Mouse (Mus musculus) liver, embryonic 16.5 days (tissue): Measurements from ENCODE around the gene Gpr39. TPM values are rescaled to one million over a fixed set of nuclear protein-coding genes. Genes with fewer than 3 reads are reported as not detected.

Experiments used
- ATAC-seq: fragments of 200-750 bp; cut with Nextera tagmentation; 2 replicates; pipeline ENCODE4 v1.8.0; 2017; ENCODE audit warnings: low read depth, mild to moderate bottlenecking, moderate number of reproducible peaks, moderate library complexity
- H3K27ac ChIP-seq: fragments of 300-500 bp; sonication (generic); 2 replicates; pipeline ENCODE4 v1.5.1; 2014; ENCODE audit warnings: mild to moderate bottlenecking, low read length
- H3K27me3 ChIP-seq: fragments of 300-500 bp; sonication (generic); 2 replicates; pipeline ENCODE4 v1.6.1; 2014; ENCODE audit warnings: low read depth, low read length, mixed read lengths; ENCODE audit not compliant: control insufficient read depth, insufficient read depth
- H3K36me3 ChIP-seq: fragments of 300-500 bp; sonication (generic); 2 replicates; pipeline ENCODE4 v1.6.1; 2014; ENCODE audit warnings: mild to moderate bottlenecking; ENCODE audit not compliant: control insufficient read depth, insufficient read depth
- H3K4me1 ChIP-seq: fragments of 300-500 bp; sonication (generic); 2 replicates; pipeline ENCODE4 v1.6.1; 2014; ENCODE audit warnings: low read depth, low read length, mixed read lengths; ENCODE audit not compliant: control insufficient read depth
- H3K4me2 ChIP-seq: fragments of 300-500 bp; sonication (generic); 2 replicates; pipeline ENCODE4 v1.6.1; 2014; ENCODE audit warnings: low read depth, low read length, mixed read lengths
- H3K4me3 ChIP-seq: fragments of 300-500 bp; sonication (generic); 2 replicates; pipeline ENCODE4 v1.5.1; 2014; ENCODE audit warnings: low read depth, mild to moderate bottlenecking, low read length
- H3K9ac ChIP-seq: fragments of 300-500 bp; sonication (generic); 2 replicates; pipeline ENCODE4 v1.6.1; 2014; ENCODE audit warnings: low read depth, low read length
- H3K9me3 ChIP-seq: fragments of 300-500 bp; sonication (generic); replicated peaks from 2 replicates; pipeline ENCODE4 v1.6.1; 2016; ENCODE audit warnings: low read length; ENCODE audit not compliant: control insufficient read depth
- WGBS: fragments of 180-500 bp; shearing (Covaris S2); extraction: QIAGEN DNeasy Blood & Tissue Kit; methylation state at CpG from one replicate; pipeline ENCODE4 v1.1.7; 2014; ENCODE audit not compliant: insufficient replicate concordance; 5-methylcytosine and 5-hydroxymethylcytosine counted together
- polyA plus RNA-seq: library from polyadenylated mRNA; unstranded; fragments of >200 nt; fragmentation: Nextera tagmentation; extraction: Ambion mirVana; gene quantifications from 2 replicates; pipeline ENCODE4 v1.2.1, GENCODE M21; 2015

The Gpr39 gene
- polyA plus RNA-seq, 1 experiment from 2014 or later, result 3.5 TPM

- no peak overlapping the region for H3K9ac ChIP-seq
- H3K4me2 ChIP-seq, result no peak overlapping the region
- no peak overlapping the region for H3K27ac ChIP-seq
- no peaks in the 10 kb centered on the region for H3K9me3 ChIP-seq
- no peaks in the 10 kb centered on the region for H3K4me1 ChIP-seq
- no peaks in the 10 kb centered on the region for H3K27me3 ChIP-seq
- ATAC-seq, result no peak
- H3K36me3 ChIP-seq, result no peaks in the 10 kb centered on the region
- no peak overlapping the region for H3K4me3 ChIP-seq
- 72% methylated on average over 4 of the region's 4 CpGs for WGBS
Measured at GRCm38 (mm10) chr1:125660901-125661300, 15.9 kb upstream of the Gpr39 start.

DNA sequence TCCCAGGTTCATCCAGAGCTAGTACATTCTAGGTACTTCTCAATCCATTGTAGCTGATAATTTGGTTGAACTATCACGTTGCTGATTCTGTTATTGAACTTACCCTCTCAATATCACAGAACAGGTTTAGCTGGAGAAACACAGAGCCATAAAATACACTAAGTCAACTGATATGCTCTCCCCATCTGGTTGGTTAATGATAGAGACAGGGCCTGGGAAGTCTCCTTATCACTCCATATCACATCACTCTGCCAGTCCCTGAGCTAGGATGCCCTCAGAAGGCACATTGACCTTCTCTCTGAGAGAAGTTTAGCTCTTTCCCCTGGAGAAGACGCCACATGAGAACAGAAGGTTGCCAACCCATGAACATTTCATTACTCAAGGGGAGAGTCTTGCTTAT is 14.7 kb upstream of the Gpr39 start:
- ATAC-seq, result no peak

DNA sequence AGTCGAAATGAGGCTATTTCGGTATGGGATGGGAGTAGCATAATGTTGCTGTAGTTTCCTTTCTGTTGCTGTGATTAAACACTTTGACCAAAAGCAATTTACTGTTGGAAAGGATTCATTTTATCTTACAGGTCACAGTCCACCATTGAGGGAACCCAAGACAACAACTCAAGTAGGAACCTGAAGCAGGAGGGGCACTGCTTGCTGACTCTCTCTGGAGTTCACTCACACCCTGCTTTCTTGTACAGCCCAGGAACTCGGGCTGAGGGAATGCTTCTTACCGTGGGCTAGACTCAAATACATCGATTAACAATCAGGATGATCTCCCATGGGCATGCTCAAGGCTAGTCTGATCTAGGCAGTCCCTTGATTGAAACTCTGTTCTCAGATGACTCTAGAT is 14.1 kb upstream of the Gpr39 start:
- Histone ChIP-seq H3K27me3 (no peaks in the 10 kb centered on the region), H3K36me3 (no peaks in the 10 kb centered on the region), H3K4me3 (no peak overlapping the region), H3K9ac (no peak overlapping the region), H3K27ac (no peak overlapping the region), H3K9me3 (no peaks in the 10 kb centered on the region), H3K4me2 (no peak overlapping the region), H3K4me1 (no peaks in the 10 kb centered on the region)
- 38% methylated on average over 5 of the region's 5 CpGs for WGBS
- ATAC-seq, result no peak

More for the DNA sequence above, 14.7 kb upstream of the Gpr39 start:
- H3K36me3 ChIP-seq, result no peaks in the 10 kb centered on the region
- no peaks in the 10 kb centered on the region for H3K4me1 ChIP-seq
- WGBS, result 52% methylated on average over 2 of the region's 2 CpGs
- H3K4me2 ChIP-seq, result no peak overlapping the region
- no peaks in the 10 kb centered on the region for H3K27me3 ChIP-seq
- H3K9me3 ChIP-seq, result no peaks in the 10 kb centered on the region
- H3K27ac ChIP-seq, result no peak overlapping the region
- no peak overlapping the region for H3K4me3 ChIP-seq
- no peak overlapping the region for H3K9ac ChIP-seq

GRCm38 (mm10) chr1:125663104-125663503 is 13.7 kb upstream of the Gpr39 start:
- no peak overlapping the region for H3K27ac ChIP-seq
- no peaks in the 10 kb centered on the region for H3K4me1 ChIP-seq
- no peak overlapping the region for H3K4me3 ChIP-seq
- H3K9me3 ChIP-seq, result no peaks in the 10 kb centered on the region
- no peak overlapping the region for H3K9ac ChIP-seq
- H3K36me3 ChIP-seq, result no peaks in the 10 kb centered on the region
- H3K4me2 ChIP-seq, result no peak overlapping the region
- H3K27me3 ChIP-seq, result no peaks in the 10 kb centered on the region
- ATAC-seq, result peak; percentile 56; the same call in 1 of the 2 replicates
- WGBS, result 17% methylated on average over 4 of the region's 4 CpGs

DNA sequence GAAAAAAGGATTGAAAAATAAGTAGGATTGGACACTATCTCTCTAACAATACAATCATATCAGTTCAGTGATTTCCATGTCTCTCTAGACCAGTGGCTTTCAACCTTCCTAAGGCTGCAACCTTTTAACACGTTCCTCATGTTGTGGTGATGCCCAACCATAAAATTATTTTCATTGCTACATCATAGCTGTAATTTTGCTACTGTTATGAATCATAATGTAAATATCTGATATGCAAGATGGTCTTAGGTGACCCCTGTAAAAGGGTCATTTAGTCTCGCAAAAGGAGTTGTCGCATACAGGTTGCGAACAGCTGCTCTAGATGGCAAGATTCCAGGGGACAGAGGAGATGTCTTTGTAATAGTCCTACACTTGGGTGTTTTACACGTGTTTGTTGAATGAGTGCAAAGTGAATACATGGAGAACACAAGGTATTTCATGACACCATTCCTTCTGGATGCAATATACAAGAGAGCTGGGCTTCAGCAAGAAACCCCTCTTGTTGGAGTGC is 11.6 kb upstream of the Gpr39 start:
- Histone ChIP-seq H3K9ac (no peak overlapping the region), H3K36me3 (no peaks in the 10 kb centered on the region), H3K27me3 (no peaks in the 10 kb centered on the region), H3K27ac (no peak overlapping the region), H3K9me3 (no peaks in the 10 kb centered on the region), H3K4me1 (no peaks in the 10 kb centered on the region), H3K4me3 (no peak overlapping the region), H3K4me2 (no peak overlapping the region)
- ATAC-seq, result no peak
- WGBS, result 64% methylated on average over 5 of the region's 5 CpGs

DNA sequence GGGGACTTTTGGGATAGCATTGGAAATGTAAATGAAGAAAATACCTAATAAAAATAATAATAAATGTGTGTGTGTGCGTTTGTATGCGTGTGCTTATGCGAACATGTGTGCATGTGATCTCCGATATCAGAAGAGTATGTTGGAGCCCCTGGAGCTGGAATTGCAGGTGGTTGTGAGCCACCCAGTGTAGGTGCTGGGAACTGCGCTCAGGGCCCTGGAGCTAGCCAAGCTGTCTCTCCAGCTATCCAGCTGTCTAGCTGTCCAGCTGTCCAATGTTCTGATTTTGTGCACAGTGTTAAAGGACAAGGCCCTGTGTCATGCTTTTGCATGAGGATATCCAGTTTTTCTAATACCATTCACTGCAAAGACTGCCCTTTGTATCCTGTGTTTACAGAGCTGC is 7.8 kb upstream of the Gpr39 start:
- no peaks in the 10 kb centered on the region for H3K9me3 ChIP-seq
- no peak overlapping the region for H3K27ac ChIP-seq
- H3K36me3 ChIP-seq, result no peaks in the 10 kb centered on the region
- ATAC-seq, result no peak
- no peak overlapping the region for H3K4me2 ChIP-seq
- no peak overlapping the region for H3K4me3 ChIP-seq
- no peaks in the 10 kb centered on the region for H3K27me3 ChIP-seq
- WGBS, result 62% methylated on average over 5 of the region's 5 CpGs
- no peaks in the 10 kb centered on the region for H3K4me1 ChIP-seq
- H3K9ac ChIP-seq, result no peak overlapping the region

DNA sequence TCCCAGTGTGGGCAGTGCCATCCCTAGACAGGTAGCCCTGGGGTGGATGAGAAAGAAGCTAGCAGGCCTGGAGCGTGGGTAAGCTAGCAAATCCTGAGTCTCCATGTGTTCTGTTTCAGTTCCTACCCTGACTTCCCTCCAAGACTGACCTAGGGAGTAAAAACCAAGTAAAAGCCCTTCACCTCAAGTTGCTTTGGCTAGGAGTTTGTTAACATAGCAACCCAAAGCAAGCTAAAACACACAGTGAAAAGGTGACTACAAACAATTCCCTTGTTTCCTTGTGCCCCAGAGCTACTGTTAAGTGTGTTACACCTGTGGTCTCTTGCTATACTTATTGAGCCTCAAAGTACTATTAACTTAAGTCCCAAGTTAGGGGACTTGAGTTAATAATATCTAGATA is 1.6 kb upstream of the Gpr39 start:
- WGBS, result 70% methylated on average over 1 of the region's 1 CpGs
- Histone ChIP-seq H3K4me3 (no peak overlapping the region), H3K4me1 (no peaks in the 10 kb centered on the region; the same call in 1 of the 2 replicates), H3K27ac (no peak overlapping the region), H3K36me3 (no peaks in the 10 kb centered on the region), H3K4me2 (no peak overlapping the region), H3K9ac (no peak overlapping the region), H3K27me3 (no peaks in the 10 kb centered on the region), H3K9me3 (no peaks in the 10 kb centered on the region)
- no peak for ATAC-seq

GRCm38 (mm10) chr1:125677286-125677685 is 491 bp downstream of the Gpr39 start:
- no peaks in the 10 kb centered on the region for H3K27me3 ChIP-seq
- WGBS, result 43% methylated on average over 5 of the region's 5 CpGs
- peak overlapping the region; percentile 52 for H3K4me3 ChIP-seq
- H3K27ac ChIP-seq, result peak overlapping the region; percentile 64
- H3K4me1 ChIP-seq, result no peaks in the 10 kb centered on the region; the same call in 1 of the 2 replicates
- no peaks in the 10 kb centered on the region for H3K36me3 ChIP-seq
- no peak overlapping the region for H3K9ac ChIP-seq
- no peaks in the 10 kb centered on the region for H3K9me3 ChIP-seq
- no peak for ATAC-seq
- peak overlapping the region; percentile 51 for H3K4me2 ChIP-seq

DNA sequence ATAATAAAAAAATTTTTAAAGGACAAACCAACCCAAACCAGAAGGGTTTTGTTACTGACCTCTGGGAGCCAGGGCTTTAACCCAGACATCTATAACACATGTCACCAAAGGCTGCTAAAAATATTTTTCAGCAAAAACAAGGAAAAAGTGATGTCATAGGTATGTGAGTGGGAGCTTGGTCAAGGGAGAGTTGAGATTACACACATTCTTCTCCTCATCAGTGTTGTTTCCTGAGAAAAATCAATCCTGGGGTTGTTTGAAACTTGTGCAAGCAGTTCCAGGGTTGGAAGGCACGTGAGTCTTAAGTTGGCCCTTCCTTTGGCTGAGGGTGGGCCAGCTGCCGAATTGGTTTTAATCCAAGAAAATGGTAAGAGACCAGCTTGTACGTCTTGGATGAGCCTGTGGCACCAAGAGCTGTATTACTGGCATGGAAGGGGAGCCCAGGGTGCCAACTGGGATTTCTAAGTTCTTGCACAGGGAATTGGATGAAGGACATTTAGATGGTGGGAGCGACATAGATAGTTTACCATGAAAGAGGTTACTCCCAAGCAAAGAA is 2.8 kb downstream of the Gpr39 start:
- H3K9me3 ChIP-seq, result no peaks in the 10 kb centered on the region
- no peak overlapping the region for H3K4me3 ChIP-seq
- no peaks in the 10 kb centered on the region; the same call in 1 of the 2 replicates for H3K4me1 ChIP-seq
- H3K36me3 ChIP-seq, result no peaks in the 10 kb centered on the region
- H3K4me2 ChIP-seq, result peak overlapping the region; percentile 27; the same call in 1 of the 2 replicates
- no peak overlapping the region for H3K27ac ChIP-seq
- ATAC-seq, result no peak
- no peak overlapping the region for H3K9ac ChIP-seq
- 63% methylated on average over 4 of the region's 4 CpGs for WGBS
- H3K27me3 ChIP-seq, result no peaks in the 10 kb centered on the region
